Mouse (Mus musculus) layer of hippocampus, adult 9-11 months (tissue): ENCODE measurements at regions not wholly inside any gene's neighbourhood (a gene's known extent, or its start where the extent isn't known, plus 50 kb on each side); places are given as distances from the start of the nearest gene placed in this dataset.
"Not testable (repeated sequence)": the region's sequence is repeated elsewhere in the genome, so short reads cannot be mapped to it uniquely, and the experiment has no call there.

ENCODE experiments used
- DNase-seq: peaks from one replicate; pipeline ENCODE4 v3.0.0; 2022

DNA sequence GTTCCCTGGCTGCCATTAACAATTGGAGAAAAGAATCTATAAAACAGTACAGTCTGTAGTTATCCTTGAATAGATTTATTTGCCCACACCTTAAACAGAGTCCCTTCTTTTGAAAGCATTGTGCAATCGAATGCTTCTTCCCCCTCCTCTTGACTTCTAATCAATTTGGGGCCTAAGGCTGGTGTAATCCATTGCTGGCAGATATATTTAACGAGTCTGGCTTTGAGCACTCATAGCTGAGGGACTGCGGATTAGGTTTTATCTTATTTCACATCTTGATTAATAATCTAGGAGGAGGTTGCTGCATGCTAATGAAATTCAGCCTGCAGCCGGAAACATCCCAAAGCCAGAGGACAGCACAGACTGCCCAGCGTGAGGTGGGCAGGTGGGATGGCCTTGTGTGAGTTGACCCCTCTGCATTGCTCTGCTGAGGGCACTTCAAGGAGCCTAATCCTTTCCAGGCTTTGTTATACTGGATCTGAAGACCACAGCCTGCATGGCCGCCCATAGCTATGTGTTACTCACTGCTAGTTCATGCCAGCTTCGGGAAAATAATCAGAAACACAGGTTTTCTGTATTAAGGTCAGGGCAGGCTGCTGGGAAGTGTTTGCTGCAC, 163.6 kb downstream of the Mterf1b start:
- no peak for DNase-seq

DNA sequence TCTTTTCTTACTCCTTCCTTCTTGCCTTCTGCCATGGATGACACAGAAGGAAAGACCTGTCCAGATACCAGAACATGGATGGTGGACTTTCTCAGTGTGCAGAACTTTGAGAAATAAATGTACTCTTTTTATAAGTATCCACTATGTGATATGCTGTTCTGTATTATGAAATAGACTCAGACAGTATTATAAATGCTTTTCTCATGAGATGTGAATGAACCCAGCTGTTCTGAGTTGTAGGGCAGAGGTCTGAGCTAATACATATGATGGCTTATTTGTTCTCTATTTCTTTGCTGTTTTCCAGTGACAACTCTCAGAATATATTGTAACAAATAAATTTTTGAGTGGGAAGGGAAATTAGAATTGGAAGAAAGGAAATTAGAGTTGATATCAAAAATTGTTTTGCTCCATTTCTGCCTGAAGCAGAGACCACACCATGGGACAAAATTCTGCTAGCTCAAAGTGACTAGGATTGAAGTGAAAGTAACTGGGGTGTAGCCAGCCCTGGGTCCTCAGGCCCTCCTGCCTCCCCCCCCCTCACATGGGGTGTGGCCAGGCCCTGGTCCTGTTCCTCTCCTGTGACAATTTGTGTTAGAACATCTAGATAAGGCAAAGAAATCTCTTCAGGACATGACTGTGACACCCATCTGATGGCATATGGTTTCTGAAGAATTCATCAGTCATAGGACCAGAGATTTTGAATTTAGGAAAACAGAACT, 164.5 kb downstream of the Mterf1b start:
- not testable (repeated sequence) for DNase-seq

DNA sequence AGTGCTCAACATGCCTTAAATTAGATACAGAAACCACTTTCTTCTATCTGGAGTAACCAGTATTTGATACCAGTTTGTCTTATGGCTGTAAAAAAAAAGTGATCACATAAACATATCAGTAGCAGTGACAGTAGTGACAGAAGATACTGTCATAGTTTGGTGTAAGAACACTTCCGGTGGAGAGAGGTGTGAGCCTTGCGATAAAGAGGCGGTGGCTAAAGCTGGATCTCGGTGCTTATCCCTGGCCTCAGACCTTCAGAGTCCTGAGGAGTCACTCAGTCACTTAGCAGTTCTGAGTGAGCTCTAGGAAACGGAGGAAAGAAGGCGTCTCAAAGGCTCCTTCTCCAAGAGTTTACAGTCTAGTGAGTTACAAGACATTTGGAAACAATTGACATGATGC, 169.4 kb downstream of the Mterf1b start:
- not testable (repeated sequence) for DNase-seq

DNA sequence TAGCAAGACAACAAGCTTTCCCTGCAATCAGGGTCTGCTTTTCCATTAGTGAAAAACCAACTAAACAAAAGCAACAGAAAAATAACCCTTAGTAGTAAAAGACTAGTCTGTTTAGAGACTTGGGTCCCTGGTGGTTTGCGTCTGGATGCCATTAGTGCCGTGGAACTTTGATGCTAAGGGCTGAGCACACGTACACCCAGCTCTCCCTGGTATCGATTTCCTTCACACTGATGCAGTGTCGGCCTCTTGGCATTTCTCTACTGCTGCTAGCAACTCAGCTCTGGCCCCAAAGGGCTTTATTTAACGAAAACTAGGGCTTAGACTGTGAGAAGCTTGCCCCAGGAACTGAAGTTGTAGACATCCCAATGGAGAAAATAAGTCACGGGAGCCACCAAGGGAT, 192.6 kb downstream of the Mterf1b start:
- DNase-seq: not testable (repeated sequence)

DNA sequence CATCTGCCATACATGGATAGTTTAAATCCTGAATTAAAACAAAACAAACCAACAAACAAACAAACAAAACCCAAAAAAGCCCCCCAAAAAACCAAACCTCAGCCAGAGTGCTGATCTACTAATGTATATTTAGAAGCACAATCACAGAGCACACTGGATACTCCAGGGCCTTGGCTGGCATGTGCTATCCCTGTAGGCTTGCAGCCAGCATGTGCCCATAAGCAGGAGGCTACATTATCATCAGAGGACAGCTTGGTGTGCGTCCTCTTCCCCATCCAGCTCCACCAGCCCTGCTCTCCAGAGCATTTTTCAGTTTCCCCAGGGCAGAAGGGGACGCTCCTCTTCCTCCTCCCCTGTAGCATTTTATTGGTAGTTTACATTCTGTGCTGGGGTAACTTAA, 198.9 kb downstream of the Mterf1b start:
- no peak for DNase-seq

DNA sequence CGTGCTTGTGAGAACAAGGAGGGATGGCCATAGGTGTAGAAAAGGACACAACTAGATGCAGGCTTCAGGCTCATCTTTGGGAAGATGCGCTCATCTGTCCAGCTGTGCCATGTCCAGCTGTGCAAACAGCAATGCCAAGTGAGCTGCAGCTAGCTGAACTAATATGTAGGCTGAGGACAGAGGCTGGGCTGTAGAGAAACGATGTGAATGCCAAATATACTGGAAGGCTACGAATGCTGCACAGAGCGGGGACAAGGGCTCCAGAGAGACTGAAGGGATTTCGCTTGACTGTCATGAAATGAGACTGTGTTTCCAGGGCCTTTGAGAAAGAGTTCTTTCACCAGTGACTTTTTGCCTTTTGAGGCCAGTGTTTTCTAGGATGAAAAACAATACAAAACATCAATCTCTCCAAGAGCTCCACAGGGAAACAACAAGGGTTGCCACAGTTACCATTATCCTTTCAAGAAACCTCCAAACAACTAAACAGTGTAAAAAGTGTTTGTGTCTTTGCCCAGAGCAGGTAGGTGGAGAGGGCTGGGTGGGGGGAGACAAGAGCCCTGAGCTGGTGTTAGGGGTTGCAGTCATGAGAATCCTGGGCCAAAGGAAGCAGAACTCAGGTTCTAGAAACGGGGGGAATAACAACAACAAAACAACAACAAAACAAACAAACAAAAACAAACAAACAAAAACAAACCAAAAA, 202.3 kb downstream of the Mterf1b start:
- DNase-seq: not testable (repeated sequence)

DNA sequence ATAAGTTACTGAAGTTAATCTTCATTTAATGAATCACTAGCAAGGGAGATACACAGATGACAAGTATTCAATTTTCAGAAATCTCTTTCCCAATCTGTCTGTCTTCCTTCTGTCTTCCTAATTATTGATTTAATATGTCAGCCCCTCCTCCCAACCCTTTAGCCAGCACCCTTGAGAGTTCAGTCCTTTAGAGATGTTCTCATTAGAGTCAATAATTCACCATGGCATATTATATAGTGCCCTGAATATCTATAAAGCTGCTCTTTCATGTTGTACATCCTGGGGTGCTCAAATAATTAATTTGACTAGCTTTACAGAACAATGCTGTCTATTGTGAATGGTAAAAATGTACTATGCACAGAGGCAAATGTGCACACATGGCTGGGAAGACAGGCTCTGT, 205.9 kb downstream of the Mterf1b start:
- DNase-seq: no peak

DNA sequence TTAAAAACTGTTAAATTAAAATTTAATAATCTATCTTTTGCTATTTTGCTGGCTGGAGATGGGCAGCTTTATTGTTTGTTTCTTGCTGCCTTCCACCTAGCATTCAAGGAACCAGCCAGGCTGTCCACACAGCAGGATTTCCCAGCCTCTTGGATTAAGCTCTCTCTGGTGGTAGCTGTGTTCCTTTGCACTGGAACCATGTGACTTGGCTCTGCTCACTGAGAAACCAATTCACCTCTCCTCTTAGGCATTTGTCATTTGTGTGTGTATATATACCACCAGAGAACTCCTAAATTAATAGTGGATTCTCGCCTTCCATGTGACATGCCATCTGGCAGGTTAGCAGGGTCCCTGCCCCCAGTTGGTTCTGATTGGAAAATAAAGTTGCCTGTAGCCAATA, 225.6 kb downstream of the Mterf1b start:
- DNase-seq: no peak
